Mouse (Mus musculus) left cerebral cortex, postnatal 14 days (tissue): ENCODE measurements around the gene Cd63. TPM values are rescaled to one million over a fixed set of nuclear protein-coding genes. Genes with fewer than 3 reads are reported as not detected.

Source experiments
- DNase-seq, 2 experiments: peaks; one replicate each; pipeline ENCODE4 v3.0.0; 2021 to 2022; ENCODE audit warnings: low spot score in 2 of 2, mixed read lengths in 1 of 2
- intact Hi-C: fragments of 180-260 bp; cut with DNase I; formaldehyde crosslinking; loops from one replicate; pipeline ENCODE4 v1.15.1; 2025
- total RNA-seq, 2 experiments: library from RNA; stranded (reverse); gene quantifications; 2 replicates each; pipeline ENCODE4 v1.2.3; 2021

Gene Cd63
- total RNA-seq, 2 experiments from 2014 or later, result 55.4 to 61.0 TPM

GRCm38 (mm10) chr10:128950208-128950887, 49.6 kb downstream of the Cd63 start:
- intact Hi-C loops, result no loop called here
- peak in 1 of 2 experiments; percentile 37 for DNase-seq

- no peak for DNase-seq
- intact Hi-C loops, result no loop called here
These were observed 57.6 kb downstream of the Cd63 start for GRCm38 (mm10) chr10:128958340-128958739.

GRCm38 (mm10) chr10:128960142-128960541, 59.4 kb downstream of the Cd63 start:
- intact Hi-C loops, result no loop called here
- DNase-seq, result no peak

GRCm38 (mm10) chr10:128960590-128961584, 60.1 kb downstream of the Cd63 start, which contains the start of gene Mettl7b:
Gene Mettl7b, minus strand, starts transcription at chr10:128960988.
- intact Hi-C loops, result no loop called here

More at GRCm38 (mm10) chr10:128960590-128961584, 60.1 kb downstream of the Cd63 start, which contains the start of gene Mettl7b:
- DNase-seq, result no peak

Other genes starting within 250 kb of the Cd63 start
- gene Suox, start 226.9 kb upstream of the Cd63 start, total RNA-seq, result 10 to 100 TPM; 11.2 to 11.8 TPM
- gene Rab5b, start 204.7 kb upstream of the Cd63 start, total RNA-seq, result 100 to 1,000 TPM; 117 to 123 TPM
- gene Pmel, start 196.8 kb upstream of the Cd63 start, total RNA-seq, result 1 to 10 TPM in 1 of 2 experiments, under 1 TPM in 1; 0.97 to 1.2 TPM
- 1 to 10 TPM; 4.7 to 5.1 TPM for gene Cdk2, start 196.0 kb upstream of the Cd63 start, total RNA-seq
- 1 to 10 TPM; 4.8 to 6.3 TPM for gene Dgka, start 156.1 kb upstream of the Cd63 start, total RNA-seq
- gene Pym1, start 153.1 kb upstream of the Cd63 start, total RNA-seq, result 10 to 100 TPM; 30.7 to 32.7 TPM
- gene Mmp19, start 110.1 kb upstream of the Cd63 start, total RNA-seq, result under 1 TPM; 0.77 to 0.80 TPM
- gene Dnajc14, start 96.9 kb upstream of the Cd63 start, total RNA-seq, result 10 to 100 TPM; 68.1 to 68.6 TPM
- gene Tmem198b, start 96.6 kb upstream of the Cd63 start, total RNA-seq, result 10 to 100 TPM; 10.4 to 11.6 TPM
- 10 to 100 TPM; 38.9 to 41.7 TPM for gene Sarnp, start 83.7 kb upstream of the Cd63 start, total RNA-seq
- 1 to 10 TPM; 5.6 to 7.2 TPM for gene Ormdl2, start 79.3 kb upstream of the Cd63 start, total RNA-seq
- 10 to 100 TPM; 11.6 to 15.7 TPM for gene Gdf11, start 9.3 kb upstream of the Cd63 start, total RNA-seq
- gene Rdh5, start 21.9 kb downstream of the Cd63 start, total RNA-seq, result 1 to 10 TPM; 4.8 to 5.1 TPM
- gene Bloc1s1, start 23.0 kb downstream of the Cd63 start, total RNA-seq, result 10 to 100 TPM; 71.5 to 78.7 TPM
- 10 to 100 TPM; 15.6 to 17.6 TPM for gene Itga7, start 32.8 kb downstream of the Cd63 start, total RNA-seq
- not detected for gene Mettl7b, start 60.0 kb downstream of the Cd63 start, total RNA-seq
- gene Olfr9, start 88.4 kb downstream of the Cd63 start, total RNA-seq, result not detected
- gene Olfr763, start 109.8 kb downstream of the Cd63 start, total RNA-seq, result not detected
- not detected for gene Olfr764-ps1, start 138.9 kb downstream of the Cd63 start, total RNA-seq
- not detected for gene Olfr765, start 149.0 kb downstream of the Cd63 start, total RNA-seq
- not detected for gene Olfr766-ps1, start 168.0 kb downstream of the Cd63 start, total RNA-seq
- not detected for gene Olfr767, start 181.9 kb downstream of the Cd63 start, total RNA-seq
- not detected for gene Olfr768, start 198.4 kb downstream of the Cd63 start, total RNA-seq
- gene Olfr769, start 216.9 kb downstream of the Cd63 start, total RNA-seq, result not detected
- gene Olfr770, start 238.0 kb downstream of the Cd63 start, total RNA-seq, result not detected